Mouse (Mus musculus) limb, embryonic 15.5 days (tissue): Measurements from ENCODE around the gene Rhebl1. TPM values are rescaled to one million over a fixed set of nuclear protein-coding genes. Genes with fewer than 3 reads are reported as not detected.

Experiments
- ATAC-seq: fragments of 200-750 bp; cut with Nextera tagmentation; 2 replicates; pipeline ENCODE4 v1.8.0; 2017; ENCODE audit warnings: low read depth, moderate TSS enrichment; ENCODE audit not compliant: insufficient number of reproducible peaks, low FRiP score, low TSS enrichment
- H3K27ac ChIP-seq: fragments of 300-500 bp; sonication (generic); 2 replicates; pipeline ENCODE4 v1.5.1; 2015; ENCODE audit warnings: moderate library complexity, mild to moderate bottlenecking, inconsistent platforms
- H3K27me3 ChIP-seq: fragments of 300-500 bp; sonication (generic); 2 replicates; pipeline ENCODE4 v1.6.1; 2015; ENCODE audit warnings: inconsistent platforms
- H3K36me3 ChIP-seq: fragments of 300-500 bp; sonication (generic); 2 replicates; pipeline ENCODE4 v1.6.1; 2015; ENCODE audit warnings: inconsistent platforms
- H3K4me1 ChIP-seq: fragments of 300-500 bp; sonication (generic); 2 replicates; pipeline ENCODE4 v1.6.1; 2015; ENCODE audit warnings: inconsistent platforms
- H3K4me2 ChIP-seq: fragments of 300-500 bp; sonication (generic); 2 replicates; pipeline ENCODE4 v1.6.1; 2015; ENCODE audit warnings: mild to moderate bottlenecking, inconsistent platforms
- H3K4me3 ChIP-seq: fragments of 300-500 bp; sonication (generic); 2 replicates; pipeline ENCODE4 v1.5.1; 2015; ENCODE audit warnings: mild to moderate bottlenecking, inconsistent platforms
- H3K9ac ChIP-seq: fragments of 300-500 bp; sonication (generic); 2 replicates; pipeline ENCODE4 v1.6.1; 2015; ENCODE audit warnings: inconsistent platforms
- H3K9me3 ChIP-seq: fragments of 300-500 bp; sonication (generic); 2 replicates; pipeline ENCODE4 v1.6.1; 2016; ENCODE audit warnings: inconsistent platforms
- WGBS: fragments of 180-500 bp; shearing (Covaris S2); methylation state at CpG from one replicate; pipeline ENCODE4 v1.1.7; 2015; 5-methylcytosine and 5-hydroxymethylcytosine counted together
- polyA plus RNA-seq: library from polyadenylated mRNA; unstranded; fragments of >200 nt; fragmentation: Nextera tagmentation; extraction: Ambion mirVana; gene quantifications from 2 replicates; pipeline ENCODE4 v1.2.1, GENCODE M21; 2015

Rhebl1 gene
- polyA plus RNA-seq, 1 experiment from 2014 or later: 14.2 TPM

DNA sequence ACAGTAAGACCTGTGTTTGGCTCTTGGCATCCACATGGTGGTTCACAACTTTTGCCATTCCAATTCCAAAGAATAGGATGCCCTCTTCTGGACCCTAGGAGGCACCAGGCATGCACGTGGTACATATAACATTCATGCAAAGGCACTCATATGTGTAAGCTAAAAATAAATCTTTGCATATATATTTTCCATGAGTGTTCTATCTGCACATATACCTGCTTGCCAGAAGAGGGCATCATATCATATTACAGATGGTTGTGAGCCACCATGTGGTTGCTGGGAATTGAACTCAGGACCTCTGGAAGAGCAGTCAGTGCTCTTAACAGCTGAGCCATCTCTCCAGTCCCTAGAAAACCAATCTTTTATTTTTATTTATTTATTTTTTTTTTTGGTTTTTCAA is 7.2 kb upstream of the Rhebl1 start:
- peaks cover 34% of the 10 kb centered on the region for H3K36me3 ChIP-seq
- no peak overlapping the region for H3K4me2 ChIP-seq
- no peak overlapping the region for H3K27ac ChIP-seq
- H3K9me3 ChIP-seq: no peaks in the 10 kb centered on the region
- WGBS: 69% methylated on average over 1 of the region's 1 CpGs
- no peak overlapping the region for H3K4me3 ChIP-seq
- ATAC-seq: no peak
- no peak overlapping the region for H3K9ac ChIP-seq
- peaks cover 16% of the 10 kb centered on the region for H3K4me1 ChIP-seq
- peaks cover 44% of the 10 kb centered on the region for H3K27me3 ChIP-seq

- no peaks in the 10 kb centered on the region for H3K9me3 ChIP-seq
- peaks cover 4% of the 10 kb centered on the region for H3K36me3 ChIP-seq
- peaks cover 78% of the 10 kb centered on the region for H3K27me3 ChIP-seq
- no peak within 1 kb of the TSS for H3K27ac ChIP-seq
- H3K9ac ChIP-seq: no peak within 1 kb of the TSS; the same call in 1 of the 2 replicates
- ATAC-seq: no peak
- H3K4me2 ChIP-seq: peak within 1 kb of the TSS; percentile 37
- WGBS: 2% methylated on average over 41 of the region's 41 CpGs
- H3K4me1 ChIP-seq: peaks cover 46% of the 10 kb centered on the region
- H3K4me3 ChIP-seq: peak within 1 kb of the TSS; percentile 25
These were observed 3.8 kb upstream of the Rhebl1 start, which contains the start of gene Dhh for GRCm38 (mm10) chr15:98897928-98898800. Dhh (minus strand) TSS chr15:98898540.

DNA sequence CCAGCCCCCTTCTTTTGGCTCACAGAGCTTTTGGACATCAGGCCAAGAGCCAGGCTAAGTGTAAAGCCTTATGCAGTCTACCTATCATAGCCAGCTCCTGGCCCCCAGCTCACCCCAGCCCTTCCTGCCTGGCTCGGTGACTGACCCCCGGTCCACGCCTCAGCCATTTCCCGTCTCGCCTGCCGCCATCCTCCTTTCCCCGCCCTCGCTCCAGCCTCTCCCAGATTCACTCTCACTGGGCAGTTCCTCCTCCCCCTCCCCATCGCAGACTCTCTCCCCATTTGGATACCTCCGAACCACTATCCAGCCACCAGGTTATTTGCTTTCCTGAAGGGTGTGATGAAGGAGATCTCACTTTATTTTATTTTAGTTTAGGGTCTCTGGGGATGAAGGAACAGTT is 3.2 kb upstream of the Rhebl1 start:
- 4% methylated on average over 10 of the region's 10 CpGs for WGBS
- H3K36me3 ChIP-seq: no peaks in the 10 kb centered on the region
- peaks cover 46% of the 10 kb centered on the region for H3K4me1 ChIP-seq
- peak overlapping the region; percentile 25 for H3K4me3 ChIP-seq
- H3K27me3 ChIP-seq: peaks cover 82% of the 10 kb centered on the region
- no peak overlapping the region for H3K27ac ChIP-seq
- H3K9me3 ChIP-seq: no peaks in the 10 kb centered on the region
- no peak for ATAC-seq
- no peak overlapping the region for H3K9ac ChIP-seq
- peak overlapping the region; percentile 37; the same call in 1 of the 2 replicates for H3K4me2 ChIP-seq

DNA sequence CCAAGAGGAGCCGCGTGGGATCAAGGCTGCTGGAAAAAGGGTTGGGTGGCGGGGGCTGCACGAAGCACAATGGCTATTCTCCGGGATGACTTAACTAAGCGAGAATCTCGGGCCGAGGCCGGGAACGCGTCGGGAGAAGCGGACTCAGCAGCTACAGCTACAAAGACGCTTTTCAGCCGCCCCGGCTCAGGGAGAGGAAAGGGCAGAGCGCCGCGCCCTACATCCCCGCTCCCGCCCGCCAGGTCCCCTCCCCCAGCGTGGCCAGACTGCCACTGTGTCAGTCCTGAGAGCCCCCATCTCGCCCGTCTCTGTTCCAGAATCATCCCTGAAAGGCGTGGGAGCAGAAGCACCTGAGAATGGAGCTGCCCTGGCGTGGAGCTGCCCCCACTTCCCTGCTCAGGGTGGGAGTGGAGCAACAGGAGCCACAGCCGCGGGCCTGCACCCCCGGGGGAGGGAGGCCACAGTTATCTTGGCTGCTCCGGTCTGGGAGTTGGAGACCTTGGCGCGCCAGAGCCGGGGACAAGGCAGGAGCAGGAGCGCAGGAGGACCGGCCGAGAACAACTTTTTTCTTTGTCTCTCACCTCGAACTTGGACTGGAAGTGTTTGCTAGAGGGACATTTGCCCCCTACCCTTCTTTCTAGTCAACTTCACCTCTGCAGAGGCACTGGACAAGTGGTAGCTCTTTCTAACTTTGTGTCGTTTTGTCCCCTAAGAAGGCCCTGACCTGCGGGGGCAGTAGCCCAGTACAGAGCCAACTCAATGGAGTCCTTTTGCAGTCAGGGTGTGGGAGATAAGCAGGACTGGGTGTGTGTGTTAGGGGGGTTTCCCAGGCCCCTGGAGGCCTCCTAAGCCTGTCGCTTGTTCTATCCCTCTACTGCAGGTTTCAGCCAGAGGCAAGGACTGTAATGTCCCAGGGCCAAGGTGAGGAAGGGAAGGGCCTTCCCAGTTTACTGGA is 1.6 kb upstream of the Rhebl1 start:
- peaks cover 50% of the 10 kb centered on the region for H3K4me1 ChIP-seq
- H3K27me3 ChIP-seq: peaks cover 91% of the 10 kb centered on the region
- H3K9me3 ChIP-seq: no peaks in the 10 kb centered on the region
- peak overlapping the region; percentile 50 for H3K4me3 ChIP-seq
- WGBS: 6% methylated on average over 41 of the region's 41 CpGs
- H3K27ac ChIP-seq: no peak overlapping the region
- peak overlapping the region; percentile 47 for H3K4me2 ChIP-seq
- H3K9ac ChIP-seq: no peak overlapping the region
- 0 out of 2 replicates have a peak, but pooled peaks have one; percentile 12 for ATAC-seq
- no peaks in the 10 kb centered on the region for H3K36me3 ChIP-seq

DNA sequence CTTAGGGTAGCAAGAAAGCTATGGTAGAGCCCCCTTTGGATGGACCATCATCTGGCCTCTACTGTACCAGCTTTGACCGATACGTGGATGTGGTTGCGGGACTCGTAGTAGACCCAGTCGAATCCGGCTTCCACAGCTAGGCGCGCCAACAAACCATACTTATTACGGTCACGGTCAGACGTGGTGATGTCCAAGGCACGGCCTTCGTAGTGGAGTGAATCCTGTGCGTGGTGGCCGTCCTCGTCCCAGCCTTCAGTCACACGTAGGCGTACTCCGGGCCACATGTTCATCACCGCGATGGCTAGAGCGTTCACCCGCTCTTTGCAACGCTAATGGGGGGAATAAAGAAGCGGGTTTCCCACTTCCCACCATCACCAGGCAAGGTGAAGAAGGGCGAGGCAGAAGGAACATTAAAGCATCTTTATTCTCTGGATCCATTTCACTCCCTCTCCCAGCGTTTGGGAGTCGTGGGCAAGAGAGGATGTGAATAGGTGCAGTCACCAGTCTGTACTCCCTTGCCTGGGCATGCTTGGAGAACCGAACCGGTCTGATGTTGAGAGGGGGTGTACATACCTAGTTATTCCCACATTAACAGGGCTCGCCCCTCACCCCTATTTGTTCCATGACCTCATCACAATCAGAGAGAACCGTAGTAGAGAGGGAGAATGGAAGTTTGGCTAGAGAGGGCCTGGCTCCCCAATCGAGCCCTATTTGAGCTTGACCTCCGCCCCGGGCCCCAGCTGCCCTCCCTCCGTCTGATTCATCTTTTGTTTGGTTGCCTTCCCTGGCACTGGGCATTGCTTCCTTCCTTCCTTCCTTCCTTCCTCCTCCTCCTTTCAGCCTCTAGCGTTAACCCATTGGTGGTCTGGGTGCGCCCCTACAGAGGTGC is 650 bp upstream of the Rhebl1 start:
- H3K27ac ChIP-seq: no peak overlapping the region
- H3K36me3 ChIP-seq: no peaks in the 10 kb centered on the region
- peak overlapping the region; percentile 98 for H3K4me2 ChIP-seq
- H3K9ac ChIP-seq: no peak overlapping the region
- H3K4me3 ChIP-seq: peak overlapping the region; percentile 50
- H3K9me3 ChIP-seq: no peaks in the 10 kb centered on the region
- H3K27me3 ChIP-seq: peaks cover 82% of the 10 kb centered on the region
- peak; percentile 9; the same call in 1 of the 2 replicates for ATAC-seq
- WGBS: 8% methylated on average over 38 of the region's 38 CpGs
- peaks cover 50% of the 10 kb centered on the region for H3K4me1 ChIP-seq

DNA sequence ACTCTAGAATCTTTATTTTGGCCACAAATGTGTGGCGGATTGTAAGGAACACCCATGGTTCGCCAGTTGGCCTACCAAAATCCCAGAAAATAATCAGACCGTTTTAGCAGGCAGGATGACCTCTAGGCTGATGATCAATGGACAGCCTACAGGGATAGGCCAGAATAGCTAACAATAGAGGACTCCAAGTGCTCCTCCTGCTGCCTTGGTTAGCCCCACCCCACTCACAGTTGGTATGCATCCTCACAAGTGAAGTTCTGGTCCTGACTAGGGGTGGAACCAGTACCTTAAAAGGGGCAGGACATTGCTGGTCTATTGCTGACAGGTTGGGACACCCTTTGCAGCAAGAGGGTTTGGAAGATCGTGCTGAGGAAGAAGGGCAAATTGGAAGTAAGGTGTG is 1.3 kb downstream of the Rhebl1 start:
- 56% methylated on average over 4 of the region's 4 CpGs for WGBS
- no peak overlapping the region for H3K4me2 ChIP-seq
- H3K4me3 ChIP-seq: no peak overlapping the region

DNA sequence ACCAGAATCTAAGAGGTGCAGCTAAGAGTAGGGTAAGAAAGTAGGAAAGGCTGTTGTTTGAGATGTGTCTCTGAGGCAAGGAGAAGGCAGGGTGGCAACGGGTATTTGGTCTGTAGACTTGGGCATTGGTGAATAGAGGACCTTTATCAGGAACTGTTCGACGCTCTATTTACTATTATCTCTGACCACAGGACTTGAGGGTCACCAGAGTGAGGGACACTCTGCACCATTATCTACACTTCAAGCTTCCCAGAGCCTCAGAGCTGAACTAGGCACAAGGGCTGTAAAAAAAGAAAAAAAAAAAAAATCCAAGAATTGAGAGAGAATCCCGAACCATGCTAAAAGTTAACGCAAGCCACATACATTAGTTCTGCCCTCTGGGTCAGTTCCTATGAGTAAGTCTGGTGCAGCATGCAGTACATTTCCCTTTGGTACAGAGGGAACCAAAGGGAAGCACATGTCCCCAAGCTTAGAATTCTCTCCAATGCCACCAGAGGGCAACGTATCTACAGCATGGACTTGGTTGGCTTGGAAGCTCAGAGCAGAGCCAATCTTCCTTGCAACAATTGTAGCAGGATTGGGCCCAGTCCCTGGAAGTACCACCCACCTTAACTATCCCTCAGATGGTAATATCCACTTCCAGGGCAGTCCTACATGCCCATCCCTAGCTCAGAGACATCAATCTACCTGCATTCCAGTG is 2.3 kb downstream of the Rhebl1 start:
- peaks cover 53% of the 10 kb centered on the region for H3K27me3 ChIP-seq
- H3K9ac ChIP-seq: no peak overlapping the region
- H3K4me3 ChIP-seq: no peak overlapping the region
- H3K4me2 ChIP-seq: no peak overlapping the region
- H3K9me3 ChIP-seq: no peaks in the 10 kb centered on the region
- 42% methylated on average over 6 of the region's 6 CpGs for WGBS
- peaks cover 34% of the 10 kb centered on the region for H3K4me1 ChIP-seq
- no peak overlapping the region for H3K27ac ChIP-seq
- no peaks in the 10 kb centered on the region for H3K36me3 ChIP-seq
- ATAC-seq: no peak

More for the DNA sequence above, 1.3 kb downstream of the Rhebl1 start:
- H3K36me3 ChIP-seq: no peaks in the 10 kb centered on the region
- no peaks in the 10 kb centered on the region for H3K9me3 ChIP-seq
- H3K9ac ChIP-seq: no peak overlapping the region
- H3K4me1 ChIP-seq: peaks cover 43% of the 10 kb centered on the region
- H3K27me3 ChIP-seq: peaks cover 63% of the 10 kb centered on the region
- no peak overlapping the region for H3K27ac ChIP-seq
- ATAC-seq: no peak

DNA sequence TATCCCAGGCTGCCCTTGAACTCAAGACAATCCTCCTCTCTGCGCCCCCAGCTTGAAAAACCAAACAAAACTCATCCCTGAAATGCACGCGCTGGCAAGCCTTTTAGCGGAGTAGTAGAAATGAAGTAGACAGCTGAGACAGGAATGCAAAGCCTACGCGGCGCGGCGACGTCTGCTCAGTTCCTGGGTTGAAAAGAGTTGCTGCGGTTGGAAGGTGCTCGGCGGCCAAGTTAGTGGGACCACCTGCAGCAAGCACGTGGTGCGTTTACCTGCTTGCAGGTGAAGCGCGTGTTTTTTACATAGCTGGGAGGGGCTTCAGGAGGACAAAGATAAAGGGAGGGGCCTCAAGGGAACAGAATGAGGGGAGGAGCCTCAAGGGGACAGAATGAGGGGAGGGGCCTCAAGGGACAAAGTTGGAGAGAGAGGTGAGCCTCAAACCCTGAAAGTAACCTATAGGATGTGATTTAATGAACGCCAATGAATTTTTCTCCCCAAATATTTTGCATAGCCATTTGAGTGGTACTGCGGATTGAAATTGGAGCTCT is 3.1 kb downstream of the Rhebl1 start:
- no peaks in the 10 kb centered on the region for H3K9me3 ChIP-seq
- no peak overlapping the region for H3K9ac ChIP-seq
- WGBS: 12% methylated on average over 19 of the region's 19 CpGs
- H3K27ac ChIP-seq: no peak overlapping the region
- no peaks in the 10 kb centered on the region for H3K36me3 ChIP-seq
- 0 out of 2 replicates have a peak overlapping the region, but pooled peaks have one; percentile 15 for H3K4me3 ChIP-seq
- no peak for ATAC-seq
- peaks cover 33% of the 10 kb centered on the region for H3K4me1 ChIP-seq
- H3K4me2 ChIP-seq: peak overlapping the region; percentile 17
- peaks cover 46% of the 10 kb centered on the region for H3K27me3 ChIP-seq

DNA sequence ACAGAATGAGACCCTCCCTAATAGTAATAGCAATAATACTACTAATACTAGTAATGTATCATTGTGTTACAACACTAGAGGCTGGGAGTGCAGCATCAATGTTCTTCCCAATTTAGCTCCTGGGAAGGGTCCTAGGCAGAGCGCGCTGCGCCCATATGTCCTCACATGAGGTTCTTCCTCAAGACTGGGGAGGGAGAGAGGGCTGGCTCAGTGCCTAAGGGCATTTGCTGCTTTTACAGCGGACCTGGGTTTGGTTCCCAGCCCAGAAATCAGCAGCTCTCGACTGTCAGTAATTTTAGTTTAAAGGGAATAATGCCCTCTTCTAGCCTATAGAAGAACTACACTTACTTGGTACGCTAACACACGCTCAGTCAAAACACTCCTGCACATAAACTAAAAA is 6.8 kb downstream of the Rhebl1 start:
- H3K27ac ChIP-seq: 0 out of 2 replicates have a peak overlapping the region, but pooled peaks have one; percentile 38
- ATAC-seq: no peak
- 71% methylated on average over 7 of the region's 7 CpGs for WGBS

GRCm38 (mm10) chr15:98886667-98887387 is 7.5 kb downstream of the Rhebl1 start:
- H3K36me3 ChIP-seq: no peaks in the 10 kb centered on the region
- no peak overlapping the region for H3K9ac ChIP-seq
- H3K4me3 ChIP-seq: no peak overlapping the region
- peaks cover 8% of the 10 kb centered on the region for H3K27me3 ChIP-seq
- no peak for ATAC-seq
- no peak overlapping the region for H3K4me2 ChIP-seq
- H3K27ac ChIP-seq: 0 out of 2 replicates have a peak overlapping the region, but pooled peaks have one; percentile 38
- H3K9me3 ChIP-seq: no peaks in the 10 kb centered on the region
- peaks cover 4% of the 10 kb centered on the region for H3K4me1 ChIP-seq
- WGBS: 58% methylated on average over 8 of the region's 8 CpGs

More for the DNA sequence above, 6.8 kb downstream of the Rhebl1 start:
- Histone ChIP-seq H3K4me3 (no peak overlapping the region), H3K4me1 (peaks cover 4% of the 10 kb centered on the region), H3K4me2 (no peak overlapping the region), H3K9ac (no peak overlapping the region), H3K36me3 (no peaks in the 10 kb centered on the region), H3K27me3 (peaks cover 10% of the 10 kb centered on the region), H3K9me3 (no peaks in the 10 kb centered on the region)
